Mouse (Mus musculus) thymus, adult 18-20 months (tissue): ENCODE data around the gene Fbln1.

Experiments
- DNase-seq, 2 experiments: peaks; one replicate each; pipeline ENCODE4 v3.0.0; 2022; ENCODE audit warnings: mixed read lengths in 2 of 2

The Fbln1 gene

DNA sequence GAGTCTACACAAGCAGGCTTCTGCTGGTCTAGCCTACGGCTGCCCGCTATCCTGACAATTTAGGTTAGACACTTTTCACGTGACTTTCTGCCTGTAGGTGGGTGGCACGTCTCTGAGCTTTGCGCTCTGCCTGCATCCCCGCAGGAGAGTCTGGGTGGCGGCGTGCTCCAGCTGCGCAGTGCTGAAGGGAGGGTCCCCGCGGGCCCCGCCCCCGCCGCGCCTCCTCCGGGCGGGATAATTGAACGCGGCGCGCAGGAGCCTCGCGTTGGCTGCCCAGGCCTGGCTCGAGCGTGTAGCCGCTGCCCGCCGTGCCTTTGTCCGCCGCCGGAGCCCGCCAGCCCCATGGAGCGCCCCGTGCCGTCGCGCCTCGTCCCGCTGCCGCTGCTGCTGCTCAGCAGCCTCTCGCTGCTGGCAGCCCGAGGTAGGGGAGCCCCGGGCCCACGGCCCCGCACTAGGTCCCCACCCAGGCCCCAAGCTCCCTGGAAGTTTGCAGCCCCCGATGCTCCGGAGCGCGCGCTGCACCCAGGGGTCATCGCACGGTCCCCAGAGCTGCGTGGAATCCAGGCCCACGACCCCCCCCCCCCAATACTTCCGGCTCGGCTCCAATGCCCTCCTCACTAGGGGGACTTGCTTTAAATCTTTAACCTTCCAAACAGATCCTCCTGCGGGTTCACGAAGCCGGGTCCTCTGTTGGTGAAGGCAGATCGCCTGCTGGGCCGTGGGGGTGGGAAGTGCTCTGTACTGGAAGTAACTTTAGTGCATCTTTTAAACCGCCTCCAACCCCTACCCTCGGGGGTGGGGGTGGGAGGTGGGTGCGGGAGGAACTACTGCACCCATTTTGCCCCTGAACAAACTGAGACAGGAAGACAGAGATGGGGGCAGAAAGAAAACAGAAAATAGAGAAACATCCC is at the start of gene Fbln1:
TSS of gene Fbln1 (plus strand) at position 158 of the 911 bp plus-strand sequence.
- DNase-seq = peak; percentile 28 to 34

DNA sequence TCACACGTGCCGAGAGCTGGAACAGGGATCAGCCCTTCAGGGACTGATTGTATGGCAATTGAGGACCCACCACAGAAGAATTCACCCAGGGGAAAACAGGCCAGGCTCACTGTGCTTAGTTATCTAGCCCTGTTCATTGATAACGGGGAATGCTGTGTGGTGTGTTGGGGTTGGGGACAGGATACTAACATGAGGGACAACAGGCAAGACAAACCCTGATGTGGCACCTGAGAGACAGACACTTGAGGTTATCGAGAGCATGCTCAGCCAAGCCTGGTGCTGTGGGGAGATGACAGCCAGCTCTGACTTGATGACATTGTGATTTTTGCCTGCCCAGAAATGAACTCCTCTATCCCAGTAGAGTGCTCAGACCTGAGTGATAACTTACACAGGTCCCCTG is 49.6 kb upstream of the Fbln1 start:
- no peak for DNase-seq

GRCm38 (mm10) chr15:85161416-85161815 is 44.3 kb upstream of the Fbln1 start:
- no peak for DNase-seq

GRCm38 (mm10) chr15:85162693-85163663 is 42.8 kb upstream of the Fbln1 start:
- no peak for DNase-seq

- DNase-seq = no peak
Observed at GRCm38 (mm10) chr15:85166433-85166933, 39.3 kb upstream of the Fbln1 start.

DNA sequence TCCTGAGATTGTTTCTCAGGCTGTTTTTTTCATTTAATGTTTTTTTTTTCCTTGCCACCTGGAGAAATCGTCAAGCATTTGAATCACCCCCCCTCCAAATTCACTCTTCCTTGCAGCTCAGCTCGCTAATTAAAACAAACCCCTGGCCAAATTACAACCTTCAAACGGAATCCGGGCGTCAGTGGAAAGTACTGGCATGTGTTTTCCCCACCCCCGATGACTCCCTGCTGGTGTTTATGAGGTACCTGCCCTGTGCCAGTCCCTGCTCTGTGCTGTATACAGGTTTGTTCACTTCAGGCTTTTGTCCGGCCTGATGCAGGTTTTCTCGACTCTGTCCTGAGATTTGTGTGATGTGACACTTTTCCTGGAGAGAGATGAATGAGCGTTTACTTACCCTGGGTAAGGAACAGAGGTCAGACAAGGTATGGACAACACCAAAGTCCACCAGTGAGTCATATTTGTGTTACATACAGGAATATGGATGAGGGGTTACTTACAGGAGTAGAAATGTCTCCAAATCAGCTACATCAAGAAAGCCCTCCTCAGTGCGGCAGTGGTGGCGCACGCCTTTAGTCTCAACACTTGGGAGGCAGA is 38.6 kb upstream of the Fbln1 start:
- DNase-seq = no peak

GRCm38 (mm10) chr15:85172054-85172453 is 33.7 kb upstream of the Fbln1 start:
- no peak for DNase-seq

DNA sequence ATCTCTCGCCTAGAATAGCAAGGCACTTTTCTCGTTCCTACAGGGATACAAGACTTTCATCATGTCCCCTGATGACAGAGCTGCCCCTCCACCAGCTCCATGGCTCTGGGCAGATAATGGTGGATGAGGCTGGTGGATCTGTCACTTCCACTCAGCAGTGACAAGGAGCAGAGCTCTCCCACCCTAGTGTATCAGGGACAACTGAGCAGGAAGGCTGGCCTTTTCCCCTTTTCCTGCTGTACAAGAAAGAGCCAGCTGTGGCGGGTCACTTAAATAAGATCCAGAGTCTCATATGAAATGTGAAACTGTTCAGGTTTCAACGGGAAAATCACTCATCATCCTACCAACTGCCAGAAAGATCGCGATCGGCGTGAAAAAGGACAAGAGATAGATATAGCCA is 32.3 kb upstream of the Fbln1 start:
- no peak for DNase-seq

DNA sequence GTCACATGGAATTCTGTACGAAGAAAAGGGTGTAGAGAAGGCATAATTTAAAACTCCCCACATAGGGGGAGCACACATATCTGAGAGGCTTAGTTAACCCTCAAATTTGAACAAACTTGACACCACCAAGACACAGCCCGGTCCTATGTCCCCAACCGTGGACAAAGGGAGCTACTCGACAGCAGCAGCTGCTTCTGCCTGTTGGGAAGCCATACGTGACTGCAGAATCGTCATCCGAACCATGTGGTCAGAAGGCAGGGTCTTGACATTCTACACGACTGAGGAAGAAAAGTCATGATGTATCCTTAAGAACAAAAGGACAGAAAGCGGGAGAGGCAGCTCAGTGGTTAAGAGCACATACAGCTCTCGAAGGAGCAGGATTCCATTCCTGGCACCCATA is 31.7 kb upstream of the Fbln1 start:
- no peak for DNase-seq

DNA sequence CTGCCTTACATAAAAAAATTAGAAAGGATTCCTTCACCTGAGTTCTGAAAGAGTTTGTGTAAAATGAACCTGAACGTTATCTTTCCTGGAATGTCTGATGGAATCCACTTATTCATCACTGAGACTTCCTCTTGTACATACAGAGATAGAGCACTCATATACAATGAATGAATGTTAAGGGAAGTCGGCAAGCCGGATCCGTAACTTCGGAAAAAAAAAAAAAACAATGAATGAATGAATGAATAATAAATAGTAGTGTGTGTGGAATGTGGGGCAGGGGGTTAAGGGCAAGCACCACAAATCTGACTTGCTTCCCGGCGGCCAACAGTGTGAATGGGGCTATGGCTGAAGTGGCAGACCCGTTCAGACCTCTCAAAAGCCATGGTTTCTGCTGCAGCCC is 28.2 kb upstream of the Fbln1 start:
- no peak for DNase-seq

- DNase-seq = no peak
Observed at GRCm38 (mm10) chr15:85178172-85178571, 27.6 kb upstream of the Fbln1 start.

DNA sequence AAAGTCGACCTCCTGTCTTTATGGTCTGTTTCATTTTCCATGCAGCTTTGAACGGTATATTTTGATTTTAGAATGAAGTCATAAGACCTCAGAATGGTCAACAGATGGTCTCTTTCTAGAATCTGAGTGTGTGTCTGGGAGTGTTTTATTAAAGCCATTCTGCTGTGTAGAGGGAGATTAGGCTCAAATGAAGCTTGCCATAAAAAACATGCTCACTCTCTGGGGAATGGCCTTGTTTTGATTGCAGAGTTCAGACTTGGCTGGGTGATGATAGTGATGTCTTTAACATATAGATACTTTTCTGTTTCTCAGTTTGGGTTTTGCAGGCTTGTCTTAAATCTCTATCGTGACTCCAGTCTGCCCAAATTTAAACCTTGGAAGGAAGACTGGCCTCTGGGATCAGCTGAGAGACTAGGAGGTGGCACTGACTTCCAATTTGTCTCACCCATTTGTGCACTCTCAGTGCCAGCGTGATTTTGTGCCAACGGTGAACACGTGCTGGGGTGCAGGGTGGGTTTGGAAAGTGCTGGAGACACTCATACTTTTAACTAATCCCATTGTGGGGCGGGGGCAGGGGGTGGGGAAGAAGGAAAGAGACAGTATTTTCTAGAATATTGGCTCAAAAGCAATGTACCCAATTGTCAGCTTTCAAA is 26.1 kb upstream of the Fbln1 start:
- no peak for DNase-seq

DNA sequence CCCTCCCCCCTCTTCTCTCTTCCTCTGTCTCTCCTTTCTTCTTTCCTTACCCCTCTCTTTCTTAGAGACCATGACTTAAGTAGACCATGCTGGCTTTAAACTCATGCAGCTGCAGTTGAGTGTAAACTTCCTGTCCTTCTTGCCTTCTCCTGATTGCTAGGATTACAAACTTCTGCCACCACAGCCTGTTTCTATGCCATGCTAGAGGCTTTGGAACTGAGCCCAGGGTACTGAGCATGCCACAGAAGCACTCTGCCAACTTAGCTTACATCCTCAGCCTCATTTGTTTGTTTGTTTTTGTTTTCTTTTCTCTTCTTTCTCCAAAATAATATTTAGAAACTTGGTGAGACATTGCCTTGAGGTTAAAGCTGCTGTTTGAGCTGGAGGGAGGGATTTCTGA is 25.4 kb upstream of the Fbln1 start:
- DNase-seq = no peak

- DNase-seq = no peak
Observed at GRCm38 (mm10) chr15:85182063-85182462, 23.7 kb upstream of the Fbln1 start.

GRCm38 (mm10) chr15:85186916-85187315 is 18.8 kb upstream of the Fbln1 start:
- DNase-seq = no peak

DNA sequence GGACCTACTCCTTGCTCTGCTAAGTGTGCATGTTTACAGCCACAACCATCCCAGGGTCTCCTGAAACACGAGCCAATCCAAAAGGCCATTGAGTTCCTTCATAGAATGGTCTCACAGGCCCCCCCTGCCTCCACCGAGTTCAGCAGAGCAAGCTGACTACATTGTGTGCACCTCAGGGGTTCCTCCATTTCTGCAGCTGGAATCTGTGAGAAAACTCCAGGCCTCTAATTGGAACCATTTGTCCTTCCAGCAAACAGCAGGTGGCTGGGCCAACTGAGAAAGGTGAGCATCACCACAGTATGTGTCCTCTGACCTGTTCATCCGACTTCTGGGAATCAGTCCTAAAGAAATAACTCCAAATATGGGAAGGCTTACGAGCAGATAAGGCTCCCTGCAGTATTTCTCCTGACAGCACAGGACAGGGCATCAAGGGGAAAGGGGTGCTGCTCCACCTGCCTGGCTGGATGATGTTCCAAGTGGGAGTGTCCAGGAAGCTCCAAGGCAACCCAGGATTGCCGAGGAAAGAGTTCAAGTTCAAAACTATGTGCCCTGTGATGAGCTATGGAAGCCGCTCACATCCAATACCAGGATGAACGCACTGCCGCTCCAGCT is 17.5 kb upstream of the Fbln1 start:
- no peak for DNase-seq

GRCm38 (mm10) chr15:85200446-85201289 is 5.1 kb upstream of the Fbln1 start:
- DNase-seq = no peak

DNA sequence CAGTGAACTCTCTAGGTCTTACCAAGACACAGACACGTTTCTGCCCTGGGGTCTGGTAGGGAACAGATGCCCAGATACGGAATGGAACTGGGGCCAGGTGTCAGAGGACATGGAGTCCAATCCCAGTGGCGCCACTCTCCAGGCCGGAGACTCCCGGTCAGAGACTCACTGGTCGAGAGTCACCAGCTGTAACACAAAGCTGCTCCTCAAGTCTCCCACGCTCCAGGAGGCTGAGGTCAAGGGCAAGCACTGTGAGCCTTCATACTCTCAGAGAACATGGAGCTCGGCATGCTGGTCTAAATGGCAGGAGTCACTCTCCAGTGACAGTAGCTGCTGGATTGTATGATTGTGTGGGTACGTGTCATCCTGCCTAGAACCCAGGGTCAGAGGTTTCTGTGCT is 3.5 kb upstream of the Fbln1 start:
- DNase-seq = no peak

DNA sequence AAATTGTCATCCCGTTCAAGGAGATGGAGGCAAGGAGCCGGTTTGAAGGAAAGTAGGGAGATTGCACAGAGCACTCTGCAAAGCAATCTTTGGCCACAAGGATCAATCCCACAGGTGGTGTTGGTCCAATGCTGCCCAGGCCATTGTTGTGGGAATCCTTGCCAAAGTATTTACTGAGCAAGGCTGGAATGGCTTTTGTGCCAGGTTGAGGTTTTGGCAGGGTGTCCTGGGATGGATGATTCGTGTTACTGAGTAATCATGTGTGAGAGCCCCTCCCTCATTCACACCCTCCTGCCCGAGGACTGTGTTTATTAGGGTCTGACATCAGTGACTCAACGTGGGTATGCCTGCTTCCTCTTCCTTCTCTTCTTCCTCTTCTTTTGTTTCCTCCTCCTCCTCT is 3.0 kb upstream of the Fbln1 start:
- no peak for DNase-seq

DNA sequence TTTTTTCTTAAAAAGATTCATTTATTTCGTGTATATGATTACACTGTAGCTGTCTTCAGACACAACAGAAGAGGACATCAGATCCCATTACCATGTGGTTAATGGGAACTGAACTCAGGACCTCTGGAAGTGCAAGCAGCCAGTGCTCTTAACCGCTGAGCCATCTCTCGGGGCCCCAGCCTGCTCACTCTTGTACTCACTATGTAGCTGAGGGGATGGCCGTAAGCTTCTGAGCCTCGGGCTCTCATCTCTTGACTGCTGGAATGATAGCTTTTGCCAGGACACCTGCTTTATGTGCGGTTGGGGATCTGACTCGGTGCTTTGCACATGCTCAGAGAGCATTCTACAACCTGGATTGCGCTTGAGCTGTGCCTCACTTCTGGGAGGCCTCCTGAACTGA is 1.4 kb upstream of the Fbln1 start:
- DNase-seq = no peak

GRCm38 (mm10) chr15:85206703-85207075 is 940 bp downstream of the Fbln1 start:
- no peak for DNase-seq
